Mouse (Mus musculus) myocyte (in vitro differentiated cells): Measurements from ENCODE around the gene Urb2.

Experiments used
- E2F4 ChIP-seq: IDR thresholded peaks from one replicate; pipeline ENCODE4 v1.6.1; 2011; ENCODE audit warnings: mild to moderate bottlenecking, control low read depth, moderate library complexity; ENCODE audit not compliant: insufficient read depth
- POLR2A ChIP-seq: IDR thresholded peaks from one replicate; pipeline ENCODE4 v1.6.1; 2011; ENCODE audit warnings: low read depth, mild to moderate bottlenecking, control low read depth, moderate library complexity; ENCODE audit not compliant: insufficient read length

- TF ChIP-seq E2F4 (no peak), POLR2A (no peak)
Observed at GRCm38 (mm10) chr8:123978166-123978838, 43.0 kb upstream of the Urb2 start.
